Mouse (Mus musculus) MEL (cell line): Measurements from ENCODE around the gene Mrnip. TPM values are rescaled to one million over a fixed set of nuclear protein-coding genes. Genes with fewer than 3 reads are reported as not detected.
A peak's percentile ranks its signal among the peaks of the same experiment; 100 is the strongest.

Source experiments
- DNase-seq: peaks from one replicate; pipeline ENCODE4 v3.0.0; 2011; ENCODE audit warnings: low read depth, low spot score
- H3K27ac ChIP-seq: 2 replicates; pipeline ENCODE4 v1.5.1; 2012; ENCODE audit warnings: low read depth, mild to moderate bottlenecking, control low read depth, low read length, moderate library complexity; ENCODE audit not compliant: control insufficient read depth
- H3K27me3 ChIP-seq, 2 experiments: fragments of 150-350 bp in 1 of 2; sonication (generic) in 1 of 2; 2 replicates each; pipeline ENCODE4 v1.6.1; 2012; ENCODE audit warnings: low read length in 2 of 2, mild to moderate bottlenecking in 2 of 2, improper control_type of control experiment in 1 of 2, moderate library complexity in 1 of 2; ENCODE audit not compliant: insufficient read depth in 2 of 2, control insufficient read depth in 1 of 2
- H3K36me3 ChIP-seq, 2 experiments: 2 replicates each; pipeline ENCODE4 v1.6.1; 2012 to 2014; ENCODE audit warnings: low read length in 2 of 2, improper control_type of control experiment in 1 of 2, inconsistent platforms in 1 of 2, mild to moderate bottlenecking in 1 of 2; ENCODE audit not compliant: insufficient read depth in 2 of 2, control insufficient read depth in 1 of 2
- H3K4me1 ChIP-seq, 2 experiments: fragments of 150-350 bp in 1 of 2; sonication (generic) in 1 of 2; 2 replicates each; pipeline ENCODE4 v1.6.1; 2012; ENCODE audit warnings: low read length in 2 of 2, improper control_type of control experiment in 1 of 2, mild to moderate bottlenecking in 1 of 2; ENCODE audit not compliant: insufficient read depth in 2 of 2, control insufficient read depth in 1 of 2
- H3K4me3 ChIP-seq, 2 experiments: fragments of 150-350 bp in 1 of 2; sonication (generic) in 1 of 2; 2 replicates each; pipeline ENCODE4 v1.5.1; 2012; ENCODE audit warnings: low read depth in 2 of 2, low read length in 2 of 2, mild to moderate bottlenecking in 2 of 2, moderate library complexity in 2 of 2, control low read depth in 1 of 2, improper control_type of control experiment in 1 of 2; ENCODE audit not compliant: control insufficient read depth in 1 of 2, insufficient read depth in 1 of 2
- H3K79me2 ChIP-seq: 2 replicates; pipeline ENCODE4 v1.6.1; 2012; ENCODE audit warnings: mild to moderate bottlenecking, low read length, moderate library complexity; ENCODE audit not compliant: control insufficient read depth, poor library complexity, insufficient read depth
- H3K9ac ChIP-seq: 2 replicates; pipeline ENCODE4 v1.6.1; 2012; ENCODE audit warnings: low read depth, mild to moderate bottlenecking, control low read depth, low read length, moderate library complexity; ENCODE audit not compliant: control insufficient read depth, poor library complexity, severe bottlenecking
- H3K9me3 ChIP-seq: fragments of 150-350 bp; sonication (generic); replicated peaks from 2 replicates; pipeline ENCODE4 v1.6.1; 2012; ENCODE audit warnings: mild to moderate bottlenecking, low read length, improper control_type of control experiment, moderate library complexity; ENCODE audit not compliant: insufficient read depth
- BHLHE40 ChIP-seq: IDR thresholded peaks from 2 replicates; pipeline ENCODE4 v1.6.1; 2012; ENCODE audit warnings: low read depth, mild to moderate bottlenecking, inconsistent platforms, low read length, improper control_type of control experiment, borderline replicate concordance
- CTCF ChIP-seq, 3 experiments: IDR thresholded peaks in 2 of 3; conservative IDR thresholded peaks in 1 of 3; 2 replicates each; pipeline ENCODE4 v1.5.1; 2011 to 2012; ENCODE audit warnings: low read length in 3 of 3, low read depth in 2 of 3, mild to moderate bottlenecking in 2 of 3, improper control_type of control experiment in 1 of 3, inconsistent platforms in 1 of 3, mixed read lengths in 1 of 3, moderate library complexity in 1 of 3; ENCODE audit not compliant: control insufficient read depth in 1 of 3, insufficient read depth in 1 of 3, poor library complexity in 1 of 3, severe bottlenecking in 1 of 3
- E2F4 ChIP-seq: IDR thresholded peaks from 2 replicates; pipeline ENCODE4 v1.6.1; 2011; ENCODE audit warnings: low read depth, low read length, improper control_type of control experiment, borderline replicate concordance
- ETS1 ChIP-seq: IDR thresholded peaks from 2 replicates; pipeline ENCODE4 v1.6.1; 2012; ENCODE audit warnings: low read depth, mild to moderate bottlenecking, inconsistent platforms, low read length, improper control_type of control experiment, moderate library complexity
- HCFC1 ChIP-seq: IDR thresholded peaks from 2 replicates; pipeline ENCODE4 v1.6.1; 2012; ENCODE audit warnings: low read depth, mild to moderate bottlenecking, inconsistent platforms, low read length, improper control_type of control experiment, moderate library complexity
- KAT2A ChIP-seq: conservative IDR thresholded peaks from 2 replicates; pipeline ENCODE4 v1.6.1; 2012; ENCODE audit warnings: low read depth, low read length, improper control_type of control experiment, inconsistent platforms
- MEF2A ChIP-seq: IDR thresholded peaks from 2 replicates; pipeline ENCODE4 v1.6.1; 2014; ENCODE audit warnings: low read depth, mild to moderate bottlenecking, inconsistent platforms, low read length, improper control_type of control experiment; ENCODE audit not compliant: poor library complexity, insufficient replicate concordance, severe bottlenecking; ENCODE audit errors: extremely low read depth
- MXI1 ChIP-seq: IDR thresholded peaks from 2 replicates; pipeline ENCODE4 v1.6.1; 2011; ENCODE audit warnings: mild to moderate bottlenecking, low read depth, low read length, improper control_type of control experiment
- MYB ChIP-seq: IDR thresholded peaks from 2 replicates; pipeline ENCODE4 v1.6.1; 2011; ENCODE audit warnings: mild to moderate bottlenecking, low read depth, low read length, improper control_type of control experiment
- NELFE ChIP-seq: IDR thresholded peaks from 2 replicates; pipeline ENCODE4 v1.6.1; 2011; ENCODE audit warnings: low read depth, low read length, improper control_type of control experiment
- NRF1 ChIP-seq: IDR thresholded peaks from 2 replicates; pipeline ENCODE4 v1.6.1; 2014; ENCODE audit warnings: low read depth, mild to moderate bottlenecking, inconsistent platforms, low read length, improper control_type of control experiment, moderate library complexity; ENCODE audit not compliant: poor library complexity, insufficient read depth, severe bottlenecking
- POLR2A ChIP-seq, 2 experiments: IDR thresholded peaks; 2 replicates each; pipeline ENCODE4 v1.6.1; 2011 to 2012; ENCODE audit warnings: low read length in 2 of 2, mild to moderate bottlenecking in 2 of 2, control low read depth in 1 of 2, improper control_type of control experiment in 1 of 2, low read depth in 1 of 2, moderate library complexity in 1 of 2; ENCODE audit not compliant: control insufficient read depth in 1 of 2, insufficient read depth in 1 of 2, poor library complexity in 1 of 2
- POLR2AphosphoS2 ChIP-seq: IDR thresholded peaks from 2 replicates; pipeline ENCODE4 v1.6.1; 2011; ENCODE audit warnings: low read length, improper control_type of control experiment
- POLR2AphosphoS5 ChIP-seq: IDR thresholded peaks from 2 replicates; pipeline ENCODE4 v1.6.1; 2012; ENCODE audit warnings: low read depth, borderline replicate concordance, mild to moderate bottlenecking, inconsistent platforms, low read length, moderate library complexity, mixed read lengths
- RAD21 ChIP-seq: IDR thresholded peaks from 2 replicates; pipeline ENCODE4 v1.6.1; 2011; ENCODE audit warnings: mild to moderate bottlenecking, low read depth, low read length, improper control_type of control experiment
- RCOR1 ChIP-seq: IDR thresholded peaks from 2 replicates; pipeline ENCODE4 v1.6.1; 2012; ENCODE audit warnings: low read depth, mild to moderate bottlenecking, inconsistent platforms, low read length, improper control_type of control experiment
- SMC3 ChIP-seq: IDR thresholded peaks from 2 replicates; pipeline ENCODE4 v1.6.1; 2011; ENCODE audit warnings: low read depth, low read length, improper control_type of control experiment
- TAL1 ChIP-seq: IDR thresholded peaks from 2 replicates; pipeline ENCODE4 v1.6.1; 2012; ENCODE audit warnings: mild to moderate bottlenecking, inconsistent platforms, low read length, moderate library complexity, mixed read lengths
- TBP ChIP-seq: IDR thresholded peaks from 2 replicates; pipeline ENCODE4 v1.8.0; 2011; ENCODE audit warnings: low read depth, low read length, improper control_type of control experiment
- TCF12 ChIP-seq: IDR thresholded peaks from 2 replicates; pipeline ENCODE4 v1.6.1; 2014; ENCODE audit warnings: low read depth, mild to moderate bottlenecking, inconsistent platforms, low read length, improper control_type of control experiment, moderate library complexity
- UBTF ChIP-seq: IDR thresholded peaks from 2 replicates; pipeline ENCODE4 v1.6.1; 2012; ENCODE audit warnings: low read depth, mild to moderate bottlenecking, inconsistent platforms, low read length, improper control_type of control experiment, moderate library complexity, borderline replicate concordance; ENCODE audit not compliant: insufficient read depth
- USF1 ChIP-seq: IDR thresholded peaks from 2 replicates; pipeline ENCODE4 v1.6.1; 2014; ENCODE audit warnings: low read depth, mild to moderate bottlenecking, inconsistent platforms, low read length, improper control_type of control experiment, moderate library complexity
- USF2 ChIP-seq, 2 experiments: IDR thresholded peaks; 2 replicates each; pipeline ENCODE4 v1.6.1; 2011 to 2012; ENCODE audit warnings: improper control_type of control experiment in 2 of 2, low read length in 2 of 2, borderline replicate concordance in 1 of 2, inconsistent platforms in 1 of 2, low read depth in 1 of 2, mild to moderate bottlenecking in 1 of 2; ENCODE audit not compliant: insufficient read depth in 1 of 2
- ZKSCAN1 ChIP-seq: IDR thresholded peaks from 2 replicates; pipeline ENCODE4 v1.6.1; 2012; ENCODE audit warnings: low read depth, mild to moderate bottlenecking, inconsistent platforms, low read length, improper control_type of control experiment, moderate library complexity
- polyA plus RNA-seq, 2 experiments: library from polyadenylated mRNA; stranded (reverse) in 1 of 2; unstranded in 1 of 2; fragments of >175 nt in 1 of 2; fragments of >200 nt in 1 of 2; gene quantifications; 2 replicates each; pipeline versions ENCODE4 v1.2.1 to v1.2.4; 2012; ENCODE audit warnings: low replicate concordance in 2 of 2, low read depth in 1 of 2; ENCODE audit not compliant: insufficient read length in 2 of 2, insufficient read depth in 1 of 2, missing spikeins in 1 of 2
- total RNA-seq: library from RNA; depleted of rRNA; stranded (reverse); fragments of 300-350 nt; gene quantifications from 2 replicates; pipeline ENCODE4 v1.2.3, GENCODE M21; 2012

Gene Mrnip
- total and polyA plus RNA-seq, 3 experiments = 8.6 to 10.6 TPM; not detected in 1

DNA sequence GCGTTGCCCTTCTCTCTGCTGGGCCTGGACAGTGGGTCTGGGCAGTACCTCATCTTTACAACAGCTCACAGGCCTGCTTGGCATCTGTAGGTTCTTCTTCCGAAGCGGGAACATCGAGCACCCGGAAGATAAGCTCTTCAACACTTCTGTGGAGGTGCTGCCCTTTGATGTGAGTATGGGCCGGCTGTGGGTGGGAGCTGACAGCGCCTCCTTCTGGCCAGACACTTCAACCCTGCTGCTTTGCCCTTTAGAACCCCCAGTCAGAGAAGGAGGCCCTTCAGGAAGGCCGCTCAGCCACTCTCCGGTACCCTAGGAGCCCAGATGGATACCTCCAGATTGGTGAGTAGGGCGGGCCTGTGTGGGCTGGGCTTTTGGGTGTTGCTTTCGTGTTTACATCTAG lies 59.7 kb downstream of the Mrnip start:
- H3K36me3 ChIP-seq = peaks cover 5 to 7% of the 10 kb centered on the region in 2 experiments; a peak in 3 of 4 replicates
- H3K27me3 ChIP-seq = no peaks in the 10 kb centered on the region

DNA sequence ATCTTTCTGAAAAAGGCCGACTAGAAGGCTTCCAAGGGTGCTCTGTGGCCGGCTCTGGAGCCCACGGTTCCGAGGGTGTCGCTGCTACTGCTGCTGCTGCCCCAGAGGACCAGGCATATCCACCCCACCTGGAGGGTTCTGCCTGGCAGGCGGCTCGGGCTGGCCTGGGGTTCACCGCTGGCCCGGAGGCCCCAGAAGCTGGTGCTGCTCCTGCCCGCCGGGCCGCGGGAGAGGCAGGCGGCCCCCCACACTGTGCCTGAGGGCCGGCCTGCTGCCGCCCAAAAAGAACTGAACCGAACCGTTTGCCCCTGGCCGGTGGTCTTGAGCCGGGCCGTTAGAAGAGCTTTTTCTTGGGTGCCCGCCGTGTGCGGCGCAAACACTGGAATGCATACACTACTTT lies 60.4 kb downstream of the Mrnip start:
- no peaks in the 10 kb centered on the region; the same call in 1 of the 2 replicates for H3K79me2 ChIP-seq
- H3K4me3 ChIP-seq = no peak overlapping the region
- H3K36me3 ChIP-seq = peaks cover 5 to 7% of the 10 kb centered on the region in 2 experiments; a peak in 3 of 4 replicates
- no peak for DNase-seq
- H3K4me1 ChIP-seq = peaks cover 3 to 15% of the 10 kb centered on the region in 2 experiments; a peak in 3 of 4 replicates
- no peaks in the 10 kb centered on the region for H3K9me3 ChIP-seq
- TF ChIP-seq MXI1 = no peak
- no peak for TF ChIP-seq RAD21
- no peak for TF ChIP-seq RCOR1
- TF ChIP-seq NELFE = no peak
- TF ChIP-seq ZKSCAN1 = no peak
- no peak for TF ChIP-seq HCFC1
- no peak for TF ChIP-seq MYB
- TF ChIP-seq POLR2AphosphoS2 = no peak
- TF ChIP-seq POLR2AphosphoS5 = no peak
- no peak for TF ChIP-seq ETS1
- TF ChIP-seq POLR2A (IDR thresholded peaks at IDR 0.05; ENCODE audit: control insufficient read depth in 1 of 2, insufficient read depth in 1 of 2, low read depth in 1 of 2, low read length in 2 of 2, poor library complexity in 1 of 2) = no peak
- TF ChIP-seq MEF2A = no peak
- TF ChIP-seq TAL1 = no peak
- TF ChIP-seq BHLHE40 = no peak
- no peak for TF ChIP-seq KAT2A
- no peak for TF ChIP-seq E2F4
- no peak for TF ChIP-seq USF2 (IDR thresholded peaks at IDR 0.05; ENCODE audit: borderline replicate concordance in 1 of 2, insufficient read depth in 1 of 2, low read depth in 1 of 2, low read length in 2 of 2)
- no peak for TF ChIP-seq USF1
- no peak for TF ChIP-seq NRF1
- no peaks in the 10 kb centered on the region for H3K27me3 ChIP-seq
- no peak overlapping the region for H3K9ac ChIP-seq
- no peak overlapping the region for H3K27ac ChIP-seq

More for the DNA sequence above, 59.7 kb downstream of the Mrnip start:
- peak; percentile 58 for DNase-seq
- TF ChIP-seq UBTF (no peak), RAD21 (peak; percentile 11), TCF12 (no peak), SMC3 (peak; percentile 40), MEF2A (no peak), CTCF (IDR thresholded peaks at IDR 0.05 in 2 of 3, conservative IDR thresholded peaks at IDR 0.05 in 1 of 3; ENCODE audit: control insufficient read depth in 1 of 3, insufficient read depth in 1 of 3, low read depth in 2 of 3, low read length in 3 of 3, poor library complexity in 1 of 3, severe bottlenecking in 1 of 3) (peak in 2 of 3 experiments; percentile 67 to 83; a peak in 5 of 6 replicates), KAT2A (no peak), TBP (no peak)
- TF ChIP-seq, all 39 proteins: peak for 3
- Histone ChIP-seq H3K9ac (no peak overlapping the region), H3K79me2 (no peaks in the 10 kb centered on the region; the same call in 1 of the 2 replicates), H3K27ac (no peak overlapping the region), H3K4me1 (peaks cover 3 to 15% of the 10 kb centered on the region in 2 experiments; a peak in 3 of 4 replicates), H3K9me3 (no peaks in the 10 kb centered on the region), H3K4me3 (no peak overlapping the region)
